Comparison of ENCODE assay signal across 19 mouse cellular contexts in the genomic region with DNA sequence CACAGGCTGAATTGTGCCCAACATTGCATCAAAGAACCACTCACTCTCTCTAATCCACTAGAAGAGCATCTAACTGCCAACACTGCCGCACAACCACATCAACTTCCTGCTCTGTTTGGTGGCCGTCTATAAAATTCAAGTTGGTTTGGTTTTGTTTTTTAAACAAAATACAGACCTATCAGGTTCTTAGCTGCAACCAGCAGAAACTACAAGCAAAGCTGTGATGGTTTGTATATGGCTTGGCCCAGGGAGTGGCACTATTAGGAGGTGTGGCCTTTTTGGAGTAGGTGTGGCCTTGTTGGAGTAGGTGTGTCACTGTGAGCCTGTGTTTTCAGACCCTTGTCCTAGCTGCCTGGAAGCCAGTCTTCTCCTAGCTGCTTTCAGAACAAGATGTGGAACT. TPM values are rescaled to one million over a fixed set of nuclear protein-coding genes. Genes with fewer than 3 reads are reported as not detected.
DNase-seq lines count a peak whose midpoint lies in the region; ATAC-seq lines count a peak whose summit lies in the region.
"Had no signal": no experiment of that assay in that cellular context is flagged by ENCODE, and none has a peak within 500 bp of the region (broad histone marks: within the 10 kb centered on the region; RNA-seq: fewer than 3 reads in every experiment).

No protein-coding gene starts in this region.

- no peaks in the 10 kb centered on the region for H3K36me3 ChIP-seq in liver, embryonic 11.5 days (ENCODE audit: control insufficient read depth, insufficient read depth, low read length)
- no peaks in the 10 kb centered on the region for H3K36me3 ChIP-seq in liver, embryonic 12.5 days
- H3K36me3 ChIP-seq: limb, embryonic 12.5 days; midbrain, embryonic 12.5 days had no signal

- no peaks in the 10 kb centered on the region for H3K9me3 ChIP-seq in liver, embryonic 11.5 days (ENCODE audit: control insufficient read depth, low read length)
- H3K9me3 ChIP-seq in liver, embryonic 12.5 days (replicated peaks), result no peaks in the 10 kb centered on the region
- H3K9me3 ChIP-seq: heart, embryonic 15.5 days; limb, embryonic 12.5 days; midbrain, embryonic 12.5 days; neural tube, embryonic 15.5 days had no signal

- no peaks in the 10 kb centered on the region for H3K27me3 ChIP-seq in liver, embryonic 11.5 days (replicated peaks; ENCODE audit: control insufficient read depth, insufficient read depth, low read length)
- no peaks in the 10 kb centered on the region for H3K27me3 ChIP-seq in liver, embryonic 12.5 days (replicated peaks)
- H3K27me3 ChIP-seq: heart, embryonic 15.5 days; limb, embryonic 12.5 days; midbrain, embryonic 12.5 days; neural tube, embryonic 15.5 days had no signal

- 78% methylated on average over 2 of the region's 2 CpGs for WGBS in liver, embryonic 11.5 days
- WGBS in liver, embryonic 12.5 days (ENCODE audit: insufficient replicate concordance), result 54% methylated on average over 2 of the region's 2 CpGs

- H3K9ac ChIP-seq in liver, embryonic 11.5 days (ENCODE audit: low read depth, low read length), result no peak overlapping the region
- H3K9ac ChIP-seq in liver, embryonic 12.5 days, result no peak overlapping the region
- H3K9ac ChIP-seq: heart, embryonic 15.5 days; limb, embryonic 12.5 days; midbrain, embryonic 12.5 days; neural tube, embryonic 15.5 days had no signal

- H3K4me1 ChIP-seq in liver, embryonic 11.5 days (replicated peaks; ENCODE audit: control insufficient read depth, insufficient read depth, low read length), result peaks cover 19% of the 10 kb centered on the region
- peaks cover 56% of the 10 kb centered on the region for H3K4me1 ChIP-seq in liver, embryonic 12.5 days
- H3K4me1 ChIP-seq: midbrain, embryonic 12.5 days; neural tube, embryonic 15.5 days had no signal

- no peak overlapping the region for H3K4me3 ChIP-seq in liver, embryonic 11.5 days (ENCODE audit: low read depth, low read length)
- H3K4me3 ChIP-seq in liver, embryonic 12.5 days, result no peak overlapping the region
- H3K4me3 ChIP-seq: erythroblast, embryonic 14.5 days; heart, embryonic 15.5 days; limb, embryonic 12.5 days; midbrain, embryonic 12.5 days; neural tube, embryonic 15.5 days had no signal

- ATAC-seq in liver, embryonic 11.5 days (replicated peaks; ENCODE audit: low FRiP score), result no peak
- 0 out of 2 replicates have a peak, but pooled peaks have one; percentile 36 for ATAC-seq in liver, embryonic 12.5 days
- ATAC-seq: forebrain, embryonic 16.5 days had no signal

- DNase-seq in liver, result peak; percentile 59
- no peak for DNase-seq in liver, embryonic 11.5 days (ENCODE audit: low spot score)
- peak; percentile 69 for DNase-seq in T-cell, adult 2 months (ENCODE audit: low spot score)
- peak; percentile 39 to 45 for DNase-seq in thymus, postnatal 36 days
- DNase-seq in embryo, embryonic 11 days, result no peak
- no peak for DNase-seq in lung, postnatal 36 days
- DNase-seq in urinary bladder, postnatal 25 days (ENCODE audit: low spot score), result no peak
- DNase-seq: adrenal gland, adult 8-10 months; cerebellum, adult 11-12 months; cerebellum, postnatal 25 days; lung, adult 2 months had no signal

- H3K27ac ChIP-seq in liver, embryonic 11.5 days (ENCODE audit: low read depth, low read length), result no peak overlapping the region
- no peak overlapping the region; the same call in 1 of the 2 replicates for H3K27ac ChIP-seq in liver, embryonic 12.5 days
- H3K27ac ChIP-seq: heart, embryonic 15.5 days; kidney, postnatal 0 days; limb, embryonic 12.5 days; midbrain, embryonic 12.5 days; neural tube, embryonic 15.5 days had no signal

- H3K4me2 ChIP-seq in liver, embryonic 11.5 days, result no peak overlapping the region
- H3K4me2 ChIP-seq in liver, embryonic 12.5 days, result no peak overlapping the region
- H3K4me2 ChIP-seq: heart, embryonic 15.5 days; limb, embryonic 12.5 days; midbrain, embryonic 12.5 days; neural tube, embryonic 15.5 days had no signal

RNA-seq across cellular contexts. Expression of gene Unc50, which starts 51.4 kb away (rescaled TPM):
- 111 and 113 TPM in 2 replicates for polyA plus RNA-seq in liver, embryonic 11.5 days (2014; fragmentation: Nextera tagmentation; extraction: Ambion mirVana)
- 86.4 and 87.2 TPM in 2 replicates for polyA plus RNA-seq in liver, embryonic 12.5 days (2016; fragmentation: Nextera tagmentation; extraction: Ambion mirVana)

RNA-seq across cellular contexts. Expression of gene Coa5, which starts 51.4 kb away (rescaled TPM):
- 71.8 and 80.9 TPM in 2 replicates for polyA plus RNA-seq in liver, embryonic 11.5 days (2014; fragmentation: Nextera tagmentation; extraction: Ambion mirVana)
- polyA plus RNA-seq in liver, embryonic 12.5 days (2016; fragmentation: Nextera tagmentation; extraction: Ambion mirVana), result 53.6 TPM in 2 replicates

RNA-seq across cellular contexts. Expression of gene Mgat4a, which starts 59.5 kb away (rescaled TPM):
- polyA plus RNA-seq in liver, embryonic 11.5 days (2014; fragmentation: Nextera tagmentation; extraction: Ambion mirVana), result 2.6 TPM in 2 replicates
- polyA plus RNA-seq in liver, embryonic 12.5 days (2016; fragmentation: Nextera tagmentation; extraction: Ambion mirVana), result 1.3 and 2.1 TPM in 2 replicates

Comparison
In these comparisons a context has a peak if more than half of its experiments do, and no peak if none do; other contexts are left out.
1. DNase-seq: peak in liver (single experiment), T-cell, adult 2 months (single experiment) and thymus, postnatal 36 days (2 of 2); none in liver, embryonic 11.5 days (single experiment), embryo, embryonic 11 days (single experiment), lung, postnatal 36 days (single experiment) and urinary bladder, postnatal 25 days (single experiment).